Mouse (Mus musculus) bone marrow macrophage, adult 2 months (primary cell): Measurements from ENCODE around the gene Olfr718-ps1.

Experiments used
- CTCF ChIP-seq: IDR thresholded peaks from 2 replicates; pipeline ENCODE4 v1.5.1; 2012; ENCODE audit warnings: low read depth, mild to moderate bottlenecking, low read length, moderate library complexity
- POLR2A ChIP-seq: IDR thresholded peaks from 2 replicates; pipeline ENCODE4 v1.6.1; 2012; ENCODE audit warnings: mild to moderate bottlenecking, low read depth, low read length, borderline replicate concordance

- TF ChIP-seq POLR2A (no peak), CTCF (no peak)
Observed at GRCm38 (mm10) chr5:143165508-143166070, 18.2 kb upstream of the Olfr718-ps1 start.
